Mouse (Mus musculus) C2C12 (cell line): Measurements from ENCODE around the gene Vill. TPM values are rescaled to one million over a fixed set of nuclear protein-coding genes. Genes with fewer than 3 reads are reported as not detected.
A peak's percentile ranks its signal among the peaks of the same experiment; 100 is the strongest.

Experiments used
- H3K27me3 ChIP-seq: one replicate; pipeline ENCODE4 v1.6.1; 2011; ENCODE audit not compliant: control insufficient read depth, insufficient read depth, insufficient read length
- H3K36me3 ChIP-seq: one replicate; pipeline ENCODE4 v1.6.1; 2011; ENCODE audit not compliant: control insufficient read depth, insufficient read depth
- H3K4me3 ChIP-seq: one replicate; pipeline ENCODE4 v1.5.1; 2011; ENCODE audit warnings: mild to moderate bottlenecking, control low read depth; ENCODE audit not compliant: poor library complexity, insufficient read depth, severe bottlenecking
- H3K79me2 ChIP-seq: one replicate; pipeline ENCODE4 v1.6.1; 2011; ENCODE audit not compliant: control insufficient read depth, insufficient read depth
- H3K79me3 ChIP-seq: one replicate; pipeline ENCODE4 v1.6.1; 2011; ENCODE audit warnings: low read depth, control low read depth
- H3ac ChIP-seq: one replicate; pipeline ENCODE3; 2011; ENCODE audit warnings: low read depth; ENCODE audit not compliant: control insufficient read depth, insufficient read length
- CEBPB ChIP-seq: IDR thresholded peaks from one replicate; pipeline ENCODE4 v1.6.1; 2011; ENCODE audit warnings: low read depth, mild to moderate bottlenecking, control low read depth, moderate library complexity
- CTCF ChIP-seq: IDR thresholded peaks from one replicate; pipeline ENCODE4 v1.5.1; 2011; ENCODE audit not compliant: control insufficient read depth, insufficient read depth, insufficient read length
- FOSL1 ChIP-seq: IDR thresholded peaks from one replicate; pipeline ENCODE4 v1.8.0; 2011; ENCODE audit warnings: mild to moderate bottlenecking, low read length; ENCODE audit not compliant: poor library complexity, insufficient read depth, severe bottlenecking
- MAX ChIP-seq: IDR thresholded peaks from one replicate; pipeline ENCODE4 v1.6.1; 2011; ENCODE audit warnings: mild to moderate bottlenecking, control low read depth
- MYOD1 ChIP-seq: IDR thresholded peaks from one replicate; pipeline ENCODE4 v1.6.1; 2011; ENCODE audit warnings: low read depth; ENCODE audit not compliant: control insufficient read depth, insufficient read length
- MYOG ChIP-seq: IDR thresholded peaks from one replicate; pipeline ENCODE4 v1.6.1; 2011; ENCODE audit not compliant: control insufficient read depth, insufficient read length; ENCODE audit errors: extremely low read depth
- USF1 ChIP-seq: IDR thresholded peaks from one replicate; pipeline ENCODE4 v1.6.1; 2011; ENCODE audit warnings: low read depth, mild to moderate bottlenecking, control low read depth, moderate library complexity
- long read RNA-seq, 2 experiments: library from polyadenylated mRNA; unstranded; transcript quantifications; one replicate each; pipeline ENCODE4 v2.0.0; 2019 to 2020
- polyA plus RNA-seq: library from polyadenylated mRNA; unstranded; fragments of >200 nt; fragmentation: generic; extraction: Trizol; gene quantifications from one replicate; pipeline ENCODE4 v1.2.1, GENCODE M21; 2012; ENCODE audit warnings: missing spikeins

The Vill gene
- polyA plus RNA-seq: 0.96 TPM
- long read RNA-seq, experiment 1, partial matches to known transcripts: 1 of 3 reads
- long read RNA-seq, experiment 1, other reads (novel, unspliced or antisense): 1 of 3 reads
- long read RNA-seq, experiment 2, partial matches to known transcripts: 0 of 2 reads
- long read RNA-seq, experiment 2, other reads (novel, unspliced or antisense): 1 of 2 reads

- Histone ChIP-seq H3K27me3 (no peaks in the 10 kb centered on the region), H3K4me3 (no peak within 1 kb of the TSS), H3ac (peak within 1 kb of the TSS; percentile 37), H3K36me3 (no peaks in the 10 kb centered on the region), H3K79me2 (no peaks in the 10 kb centered on the region), H3K79me3 (no peaks in the 10 kb centered on the region)
- TF ChIP-seq MYOD1 (no peak), USF1 (no peak), MAX (peak; percentile 33)
Measured at GRCm38 (mm10) chr9:119052154-119052944, at the start of gene Vill. Gene Vill, plus strand, starts transcription at chr9:119052778.

- no peaks in the 10 kb centered on the region for H3K27me3 ChIP-seq
- TF ChIP-seq FOSL1: no peak
- no peak for TF ChIP-seq MYOD1
- TF ChIP-seq CEBPB: no peak
- TF ChIP-seq MYOG: no peak
- no peak for TF ChIP-seq USF1
- H3K79me3 ChIP-seq: no peaks in the 10 kb centered on the region
- H3ac ChIP-seq: no peak overlapping the region
- no peaks in the 10 kb centered on the region for H3K36me3 ChIP-seq
- H3K4me3 ChIP-seq: no peak overlapping the region
- H3K79me2 ChIP-seq: peaks cover 14% of the 10 kb centered on the region
Measured at GRCm38 (mm10) chr9:119003990-119004702, 48.4 kb upstream of the Vill start.

GRCm38 (mm10) chr9:119004703-119005076 lies 47.9 kb upstream of the Vill start:
- H3K4me3 ChIP-seq: no peak overlapping the region
- H3K79me2 ChIP-seq: peaks cover 14% of the 10 kb centered on the region
- H3K79me3 ChIP-seq: no peaks in the 10 kb centered on the region
- no peak overlapping the region for H3ac ChIP-seq
- no peaks in the 10 kb centered on the region for H3K36me3 ChIP-seq
- H3K27me3 ChIP-seq: no peaks in the 10 kb centered on the region
- TF ChIP-seq MYOD1 (no peak), MYOG (no peak), CTCF (no peak), USF1 (no peak), FOSL1 (no peak), MAX (no peak), CEBPB (no peak)

GRCm38 (mm10) chr9:119005303-119006029 lies 47.1 kb upstream of the Vill start:
- H3K79me2 ChIP-seq: peaks cover 14% of the 10 kb centered on the region
- H3K79me3 ChIP-seq: no peaks in the 10 kb centered on the region
- H3K4me3 ChIP-seq: no peak overlapping the region
- TF ChIP-seq MYOD1 (no peak), MYOG (no peak), USF1 (no peak), CEBPB (no peak), CTCF (no peak), FOSL1 (no peak), MAX (no peak)
- no peaks in the 10 kb centered on the region for H3K27me3 ChIP-seq
- no peaks in the 10 kb centered on the region for H3K36me3 ChIP-seq
- no peak overlapping the region for H3ac ChIP-seq

GRCm38 (mm10) chr9:119007266-119007665 lies 45.3 kb upstream of the Vill start:
- no peak overlapping the region for H3ac ChIP-seq
- no peaks in the 10 kb centered on the region for H3K79me3 ChIP-seq
- TF ChIP-seq MYOD1 (no peak), CTCF (no peak), FOSL1 (no peak), CEBPB (no peak), MAX (no peak), USF1 (no peak), MYOG (no peak)
- H3K79me2 ChIP-seq: peaks cover 14% of the 10 kb centered on the region
- no peaks in the 10 kb centered on the region for H3K36me3 ChIP-seq
- H3K27me3 ChIP-seq: no peaks in the 10 kb centered on the region
- H3K4me3 ChIP-seq: no peak overlapping the region

GRCm38 (mm10) chr9:119008871-119009270 lies 43.7 kb upstream of the Vill start:
- H3K4me3 ChIP-seq: no peak overlapping the region
- H3ac ChIP-seq: no peak overlapping the region
- H3K36me3 ChIP-seq: no peaks in the 10 kb centered on the region
- no peaks in the 10 kb centered on the region for H3K27me3 ChIP-seq
- TF ChIP-seq MYOD1: no peak
- TF ChIP-seq FOSL1: no peak
- no peak for TF ChIP-seq CEBPB
- TF ChIP-seq MAX: no peak
- TF ChIP-seq CTCF: no peak
- no peak for TF ChIP-seq USF1
- TF ChIP-seq MYOG: no peak
- no peaks in the 10 kb centered on the region for H3K79me3 ChIP-seq
- H3K79me2 ChIP-seq: peaks cover 3% of the 10 kb centered on the region
